Mouse (Mus musculus): ENCODE data around the gene Taf15. TPM values are rescaled to one million over a fixed set of nuclear protein-coding genes. Genes with fewer than 3 reads are reported as not detected.

Taf15 gene
- total and polyA plus RNA-seq, 3 experiments: 2.5 to 77.7 (median 56.8) TPM

GRCm38 (mm10) chr11:83457257-83457656, 15.6 kb upstream of the Taf15 start:
- DNase-seq: no peak

GRCm38 (mm10) chr11:83457912-83458601, 14.8 kb upstream of the Taf15 start:
- peak; percentile 58 for DNase-seq

- no peak for DNase-seq
Observed at GRCm38 (mm10) chr11:83461462-83462027, 11.3 kb upstream of the Taf15 start.

GRCm38 (mm10) chr11:83462711-83463244, 10.1 kb upstream of the Taf15 start, which contains the start of gene Mmp28:
TSS of gene Mmp28 (minus strand) at chr11:83463071.
- peak; percentile 89 for DNase-seq

GRCm38 (mm10) chr11:83465976-83466375, 6.9 kb upstream of the Taf15 start:
- peak; percentile 84 for DNase-seq

GRCm38 (mm10) chr11:83467120-83467652, 5.7 kb upstream of the Taf15 start:
- peak; percentile 70 for DNase-seq

- no peak for DNase-seq
Observed at GRCm38 (mm10) chr11:83468765-83469164, 4.1 kb upstream of the Taf15 start.

- DNase-seq: no peak
Observed at GRCm38 (mm10) chr11:83471766-83472165, 1.1 kb upstream of the Taf15 start.

GRCm38 (mm10) chr11:83473235-83474016, 540 bp downstream of the Taf15 start:
- DNase-seq: no peak

GRCm38 (mm10) chr11:83491488-83491887, 18.6 kb downstream of the Taf15 start:
- DNase-seq: no peak

- no peak for DNase-seq
Observed at GRCm38 (mm10) chr11:83495571-83495970, 22.7 kb downstream of the Taf15 start.

GRCm38 (mm10) chr11:83504308-83504707, 31.4 kb downstream of the Taf15 start:
- no peak for DNase-seq

- peak; percentile 15 for DNase-seq
Observed at GRCm38 (mm10) chr11:83509521-83509920, 36.6 kb downstream of the Taf15 start.

GRCm38 (mm10) chr11:83517153-83517552, 44.3 kb downstream of the Taf15 start:
- DNase-seq: no peak

GRCm38 (mm10) chr11:83518371-83518770, 45.5 kb downstream of the Taf15 start:
- DNase-seq: no peak

- DNase-seq: no peak
Observed at GRCm38 (mm10) chr11:83522075-83522474, 49.2 kb downstream of the Taf15 start, which contains the start of gene Heatr9. TSS of gene Heatr9 (minus strand) at chr11:83522175.

GRCm38 (mm10) chr11:83529024-83529423, 56.1 kb downstream of the Taf15 start:
- peak; percentile 40 for DNase-seq

GRCm38 (mm10) chr11:83530360-83530759, 57.5 kb downstream of the Taf15 start, which contains the start of gene Ccl5:
TSS of gene Ccl5 (minus strand) at chr11:83530518.
- no peak for DNase-seq

- DNase-seq: no peak
Observed at GRCm38 (mm10) chr11:83533192-83533591, 60.3 kb downstream of the Taf15 start.

GRCm38 (mm10) chr11:83534143-83534542, 61.3 kb downstream of the Taf15 start:
- no peak for DNase-seq

GRCm38 (mm10) chr11:83534609-83535423, 61.9 kb downstream of the Taf15 start:
- peak; percentile 89 for DNase-seq

Measured in adrenal gland, adult 2 months (tissue).